Mouse (Mus musculus) bone marrow, adult 2 months (tissue): Measurements from ENCODE around the gene Mlxipl.

Experiments
- CTCF ChIP-seq: fragments of 200-500 bp; IDR thresholded peaks from 2 replicates; pipeline ENCODE4 v1.5.1; 2011; ENCODE audit warnings: low read length, control low read depth; ENCODE audit not compliant: control insufficient read depth, insufficient read depth
- POLR2A ChIP-seq: fragments of 200-500 bp; IDR thresholded peaks from 2 replicates; pipeline ENCODE4 v1.6.1; 2011; ENCODE audit warnings: low read depth, mild to moderate bottlenecking, control low read depth, low read length, borderline replicate concordance; ENCODE audit not compliant: control insufficient read depth

GRCm38 (mm10) chr5:135181776-135182175, 92.1 kb downstream of the Mlxipl start:
- no peak for TF ChIP-seq CTCF
- no peak for TF ChIP-seq POLR2A
